Mouse (Mus musculus) 416B (cell line): ENCODE measurements around the gene Rnf180.

Experiments used
- DNase-seq: peaks from one replicate; pipeline ENCODE4 v3.0.0; 2011; ENCODE audit warnings: low read depth

Rnf180 gene

GRCm38 (mm10) chr13:105130080-105130479 lies 164.5 kb downstream of the Rnf180 start:
- no peak for DNase-seq

- DNase-seq, result no peak
Measured at GRCm38 (mm10) chr13:105122092-105122491, 172.5 kb downstream of the Rnf180 start.

GRCm38 (mm10) chr13:105121617-105122016 lies 173.0 kb downstream of the Rnf180 start:
- no peak for DNase-seq

- DNase-seq, result no peak
Measured at GRCm38 (mm10) chr13:105111599-105111998, 183.0 kb downstream of the Rnf180 start.

- no peak for DNase-seq
Measured at GRCm38 (mm10) chr13:105104385-105104784, 190.2 kb downstream of the Rnf180 start.

GRCm38 (mm10) chr13:105100705-105101104 lies 193.9 kb downstream of the Rnf180 start:
- DNase-seq, result no peak

- no peak for DNase-seq
Measured at GRCm38 (mm10) chr13:105096316-105096715, 198.3 kb downstream of the Rnf180 start.

GRCm38 (mm10) chr13:105089276-105089675 lies 205.3 kb downstream of the Rnf180 start:
- no peak for DNase-seq

GRCm38 (mm10) chr13:105081862-105082261 lies 212.8 kb downstream of the Rnf180 start, which contains the start of gene 4933425L06Rik:
4933425L06Rik (plus strand) TSS chr13:105082122.
- DNase-seq, result no peak
